Mouse (Mus musculus): ENCODE results near the gene Hist1h1t.

The Hist1h1t gene

GRCm38 (mm10) chr13:23695514-23695913 lies at the start of gene Hist1h1t:
Gene Hist1h1t, plus strand, starts transcription at chr13:23695814.
- DNase-seq (ENCODE audit: low spot score) = no peak

GRCm38 (mm10) chr13:23659636-23660366 lies 35.8 kb upstream of the Hist1h1t start:
- DNase-seq (ENCODE audit: low spot score) = no peak

GRCm38 (mm10) chr13:23662536-23662935 lies 33.1 kb upstream of the Hist1h1t start:
- DNase-seq (ENCODE audit: low spot score) = no peak

GRCm38 (mm10) chr13:23681990-23682582 lies 13.5 kb upstream of the Hist1h1t start:
- no peak for DNase-seq (ENCODE audit: low spot score)

- no peak for DNase-seq (ENCODE audit: low spot score)
These were observed 13.0 kb upstream of the Hist1h1t start for GRCm38 (mm10) chr13:23682623-23682946.

GRCm38 (mm10) chr13:23682947-23683754 lies 12.5 kb upstream of the Hist1h1t start:
- DNase-seq (ENCODE audit: low spot score) = peak; percentile 13

GRCm38 (mm10) chr13:23683755-23684281 lies 11.8 kb upstream of the Hist1h1t start, which contains the start of the genes Hist1h2ac and Hist1h2bc:
Gene Hist1h2ac, minus strand, starts transcription at chr13:23683948.
Gene Hist1h2bc, plus strand, starts transcription at chr13:23684199.
- DNase-seq (ENCODE audit: low spot score) = peak; percentile 85

GRCm38 (mm10) chr13:23684295-23684945 lies 11.2 kb upstream of the Hist1h1t start:
- peak; percentile 69 for DNase-seq (ENCODE audit: low spot score)

- no peak for DNase-seq (ENCODE audit: low spot score)
These were observed 10.3 kb upstream of the Hist1h1t start for GRCm38 (mm10) chr13:23685121-23685861.

GRCm38 (mm10) chr13:23685966-23686365 lies 9.6 kb upstream of the Hist1h1t start:
- DNase-seq (ENCODE audit: low spot score) = no peak

- no peak for DNase-seq (ENCODE audit: low spot score)
These were observed 8.4 kb upstream of the Hist1h1t start for GRCm38 (mm10) chr13:23687181-23687580.

GRCm38 (mm10) chr13:23687907-23688306 lies 7.7 kb upstream of the Hist1h1t start:
- DNase-seq (ENCODE audit: low spot score) = no peak

- no peak for DNase-seq (ENCODE audit: low spot score)
These were observed 6.7 kb upstream of the Hist1h1t start for GRCm38 (mm10) chr13:23688956-23689355.

GRCm38 (mm10) chr13:23689459-23689858 lies 6.2 kb upstream of the Hist1h1t start:
- DNase-seq (ENCODE audit: low spot score) = no peak

GRCm38 (mm10) chr13:23693856-23694440 lies 1.7 kb upstream of the Hist1h1t start:
- DNase-seq (ENCODE audit: low spot score) = no peak

- no peak for DNase-seq (ENCODE audit: low spot score)
These were observed 658 bp upstream of the Hist1h1t start for GRCm38 (mm10) chr13:23694956-23695355.

- no peak for DNase-seq (ENCODE audit: low spot score)
These were observed 454 bp downstream of the Hist1h1t start for GRCm38 (mm10) chr13:23696061-23696474.

GRCm38 (mm10) chr13:23697491-23698299 lies 2.1 kb downstream of the Hist1h1t start:
- peak; percentile 74 for DNase-seq (ENCODE audit: low spot score)

- peak; percentile 97 for DNase-seq (ENCODE audit: low spot score)
These were observed 2.7 kb downstream of the Hist1h1t start, which contains the start of gene Hist1h4c for GRCm38 (mm10) chr13:23698300-23698693. Gene Hist1h4c, minus strand, starts transcription at chr13:23698454.

GRCm38 (mm10) chr13:23698996-23699395 lies 3.4 kb downstream of the Hist1h1t start:
- no peak for DNase-seq (ENCODE audit: low spot score)

Data from T-cell, adult 2 months (primary cell).